Comparison of ENCODE assay signal across 8 mouse cellular contexts in genomic region chr7:29953513-29954401, GRCm38 (mm10). TPM values are rescaled to one million over a fixed set of nuclear protein-coding genes. Genes with fewer than 3 reads are reported as not detected.
DNase-seq lines count a peak whose midpoint lies in the region; ATAC-seq lines count a peak whose summit lies in the region.

Zfp74 (minus strand) TSS chr7:29954089.

- no peaks in the 10 kb centered on the region for H3K4me1 ChIP-seq in hindbrain, embryonic 14.5 days (replicated peaks; ENCODE audit: control insufficient read depth, insufficient read depth, low read length)

- peaks cover 19% of the 10 kb centered on the region for H3K36me3 ChIP-seq in hindbrain, embryonic 14.5 days (replicated peaks; ENCODE audit: control insufficient read depth, insufficient read depth)

- H3K4me2 ChIP-seq in hindbrain, embryonic 14.5 days (replicated peaks) = peak within 1 kb of the TSS; percentile 60

- no peaks in the 10 kb centered on the region for H3K9me3 ChIP-seq in hindbrain, embryonic 14.5 days (ENCODE audit: control insufficient read depth, low read length)

- ATAC-seq in hindbrain, embryonic 14.5 days (ENCODE audit: low FRiP score) = peak; percentile 91

- H3K4me3 ChIP-seq in hindbrain, embryonic 14.5 days (replicated peaks; ENCODE audit: low read length) = peak within 1 kb of the TSS; percentile 67

- no peaks in the 10 kb centered on the region for H3K27me3 ChIP-seq in hindbrain, embryonic 14.5 days (ENCODE audit: control insufficient read depth, insufficient read depth, low read length)

- WGBS in hindbrain, embryonic 14.5 days = 1% methylated on average over 52 of the region's 52 CpGs

- H3K9ac ChIP-seq in hindbrain, embryonic 14.5 days = peak within 1 kb of the TSS; percentile 84

- DNase-seq in R1 (ENCODE audit: low read depth, low spot score) = peak; percentile 95
- DNase-seq in cerebellum, postnatal 25 days = peak; percentile 86 to 87
- DNase-seq in frontal cortex, postnatal 25 days (ENCODE audit: low spot score in 2 of 2) = peak; percentile 62 to 74
- DNase-seq in hindbrain, embryonic 14.5 days (ENCODE audit: low spot score) = peak; percentile 79
- peak; percentile 75 to 81 for DNase-seq in layer of hippocampus, postnatal 36 days
- peak; percentile 89 for DNase-seq in lung, postnatal 36 days
- DNase-seq in retina, postnatal 1 day = peak; percentile 87
- DNase-seq in urinary bladder, adult 18-20 months (ENCODE audit: low spot score in 2 of 2) = peak; percentile 61 to 81

- H3K27ac ChIP-seq in hindbrain, embryonic 14.5 days = peak within 1 kb of the TSS; percentile 92

RNA-seq across cellular contexts. Expression of gene Zfp74, which starts in this region (rescaled TPM):
- polyA plus RNA-seq in hindbrain, embryonic 14.5 days (2014; fragmentation: Nextera tagmentation; extraction: Ambion mirVana) = 17.7 and 23.0 TPM in 2 replicates
- 10 to 100 TPM; 16.3 to 19.6 TPM for total RNA-seq in layer of hippocampus, postnatal 36 days (2021)

Comparison
In these comparisons a context has a peak if more than half of its experiments do, and no peak if none do; other contexts are left out.
1. Peak in every context shown above with its lines: DNase-seq, ATAC-seq, H3K4me3 ChIP-seq and H3K27ac ChIP-seq.